Mouse (Mus musculus) stomach, postnatal 0 days (tissue): ENCODE measurements around the gene Ptprh. TPM values are rescaled to one million over a fixed set of nuclear protein-coding genes. Genes with fewer than 3 reads are reported as not detected.

ENCODE experiments used
- ATAC-seq: fragments of 200-750 bp; cut with Nextera tagmentation; 2 replicates; pipeline ENCODE4 v1.8.0; 2017; ENCODE audit not compliant: low FRiP score, low TSS enrichment
- DNase-seq: peaks from one replicate; pipeline ENCODE4 v3.0.0-alpha.2; 2016; ENCODE audit warnings: low spot score
- H3K27ac ChIP-seq: fragments of 300-500 bp; sonication (generic); replicated peaks from 2 replicates; pipeline ENCODE4 v1.5.1; 2014; ENCODE audit warnings: mild to moderate bottlenecking, control low read depth
- H3K27me3 ChIP-seq: fragments of 300-500 bp; sonication (generic); 2 replicates; pipeline ENCODE4 v1.6.1; 2014; ENCODE audit warnings: low read length; ENCODE audit not compliant: control insufficient read depth, insufficient read depth
- H3K36me3 ChIP-seq: fragments of 300-500 bp; sonication (generic); 2 replicates; pipeline ENCODE4 v1.6.1; 2014; ENCODE audit warnings: low read length, mixed read lengths; ENCODE audit not compliant: control insufficient read depth, insufficient read depth
- H3K4me1 ChIP-seq: fragments of 300-500 bp; sonication (generic); replicated peaks from 2 replicates; pipeline ENCODE4 v1.6.1; 2014; ENCODE audit warnings: antibody characterized with exemption; ENCODE audit not compliant: control insufficient read depth, insufficient read depth
- H3K4me2 ChIP-seq: fragments of 300-500 bp; sonication (generic); replicated peaks from 2 replicates; pipeline ENCODE4 v1.6.1; 2014; ENCODE audit warnings: low read depth, mild to moderate bottlenecking, control low read depth, moderate library complexity
- H3K4me3 ChIP-seq: fragments of 300-500 bp; sonication (generic); 2 replicates; pipeline ENCODE4 v1.5.1; 2014; ENCODE audit warnings: low read depth, low read length, control low read depth
- H3K9ac ChIP-seq: fragments of 300-500 bp; sonication (generic); 2 replicates; pipeline ENCODE4 v1.6.1; 2014; ENCODE audit warnings: mild to moderate bottlenecking, low read length, control low read depth, mixed read lengths
- H3K9me3 ChIP-seq: fragments of 300-500 bp; sonication (generic); 2 replicates; pipeline ENCODE4 v1.6.1; 2016; ENCODE audit warnings: low read length; ENCODE audit not compliant: control insufficient read depth
- CTCF ChIP-seq: IDR thresholded peaks from 2 replicates; pipeline ENCODE4 v1.5.1; 2016; ENCODE audit warnings: antibody characterized with exemption, low read depth, mild to moderate bottlenecking, moderate library complexity
- EP300 ChIP-seq: optimal IDR thresholded peaks from 2 replicates; pipeline ENCODE3; 2016; ENCODE audit warnings: antibody characterized with exemption
- WGBS: fragments of 180-500 bp; shearing (Covaris S2); extraction: QIAGEN DNeasy Blood & Tissue Kit; methylation state at CpG from one replicate; pipeline ENCODE4 v1.1.7; 2014; 5-methylcytosine and 5-hydroxymethylcytosine counted together
- polyA plus RNA-seq: library from polyadenylated mRNA; unstranded; fragments of >200 nt; fragmentation: Nextera tagmentation; extraction: Ambion mirVana; gene quantifications from 2 replicates; pipeline ENCODE4 v1.2.1, GENCODE M21; 2015

Ptprh gene
- polyA plus RNA-seq, 1 experiment from 2014 or later, result 1.9 TPM

GRCm38 (mm10) chr7:4513236-4513635, 90.6 kb downstream of the Ptprh start:
- no peak overlapping the region for H3K4me3 ChIP-seq
- DNase-seq, result peak; percentile 70
- no peaks in the 10 kb centered on the region for H3K9me3 ChIP-seq
- H3K9ac ChIP-seq, result no peak overlapping the region
- H3K4me1 ChIP-seq, result no peaks in the 10 kb centered on the region
- 0 out of 2 replicates have a peak, but pooled peaks have one; percentile 1 for ATAC-seq
- no peaks in the 10 kb centered on the region for H3K27me3 ChIP-seq
- WGBS, result 34% methylated on average over 13 of the region's 13 CpGs
- no peak overlapping the region for H3K4me2 ChIP-seq
- H3K27ac ChIP-seq, result no peak overlapping the region
- H3K36me3 ChIP-seq, result no peaks in the 10 kb centered on the region
- TF ChIP-seq EP300, result no peak
- TF ChIP-seq CTCF, result peak; percentile 93

GRCm38 (mm10) chr7:4511489-4512224, 92.2 kb downstream of the Ptprh start:
- Histone ChIP-seq H3K9me3 (no peaks in the 10 kb centered on the region), H3K4me2 (no peak overlapping the region), H3K27me3 (no peaks in the 10 kb centered on the region), H3K9ac (no peak overlapping the region), H3K4me3 (no peak overlapping the region), H3K27ac (no peak overlapping the region), H3K4me1 (no peaks in the 10 kb centered on the region), H3K36me3 (no peaks in the 10 kb centered on the region)
- TF ChIP-seq CTCF, result no peak
- TF ChIP-seq EP300, result no peak
- WGBS, result 61% methylated on average over 8 of the region's 8 CpGs
- ATAC-seq (no peak), DNase-seq (no peak)

- no peak overlapping the region for H3K4me3 ChIP-seq
- TF ChIP-seq CTCF, result peak; percentile 89
- no peak for TF ChIP-seq EP300
- no peak overlapping the region for H3K27ac ChIP-seq
- H3K27me3 ChIP-seq, result no peaks in the 10 kb centered on the region
- H3K9me3 ChIP-seq, result no peaks in the 10 kb centered on the region
- 17% methylated on average over 24 of the region's 24 CpGs for WGBS
- H3K9ac ChIP-seq, result no peak overlapping the region
- H3K4me2 ChIP-seq, result 0 out of 2 replicates have a peak overlapping the region, but pooled peaks have one; percentile 17
- H3K4me1 ChIP-seq, result no peaks in the 10 kb centered on the region
- ATAC-seq (peak; percentile 73), DNase-seq (peak; percentile 86)
- H3K36me3 ChIP-seq, result no peaks in the 10 kb centered on the region
Measured at GRCm38 (mm10) chr7:4509863-4510608, 93.8 kb downstream of the Ptprh start.

GRCm38 (mm10) chr7:4508739-4509116, 95.1 kb downstream of the Ptprh start:
- TF ChIP-seq EP300 (no peak), CTCF (no peak)
- Histone ChIP-seq H3K4me1 (no peaks in the 10 kb centered on the region), H3K4me3 (no peak overlapping the region), H3K9me3 (no peaks in the 10 kb centered on the region), H3K27ac (no peak overlapping the region), H3K36me3 (no peaks in the 10 kb centered on the region), H3K27me3 (no peaks in the 10 kb centered on the region), H3K4me2 (no peak overlapping the region), H3K9ac (no peak overlapping the region)
- ATAC-seq, result no peak
- 90% methylated on average over 8 of the region's 8 CpGs for WGBS
- DNase-seq, result no peak

- Histone ChIP-seq H3K4me2 (no peak overlapping the region), H3K27me3 (no peaks in the 10 kb centered on the region), H3K27ac (no peak overlapping the region), H3K9ac (no peak overlapping the region), H3K4me1 (no peaks in the 10 kb centered on the region), H3K9me3 (no peaks in the 10 kb centered on the region), H3K36me3 (no peaks in the 10 kb centered on the region), H3K4me3 (no peak overlapping the region)
- WGBS, result 77% methylated on average over 17 of the region's 32 CpGs
- no peak for DNase-seq
- TF ChIP-seq EP300 (no peak), CTCF (peak; percentile 59)
- ATAC-seq, result no peak
Measured at GRCm38 (mm10) chr7:4508062-4508738, 95.6 kb downstream of the Ptprh start.
